Mouse (Mus musculus): Measurements from ENCODE around the gene Prrt1. TPM values are rescaled to one million over a fixed set of nuclear protein-coding genes. Genes with fewer than 3 reads are reported as not detected.

The Prrt1 gene
- polyA plus RNA-seq, 1 experiment from 2014 or later, result not detected

- H3K4me1 ChIP-seq (replicated peaks; ENCODE audit: control insufficient read depth, insufficient read depth, low read length), result no peaks in the 10 kb centered on the region
- no peak for ATAC-seq (replicated peaks; ENCODE audit: low FRiP score)
- peaks cover 38% of the 10 kb centered on the region for H3K27me3 ChIP-seq (replicated peaks; ENCODE audit: control insufficient read depth, insufficient read depth, low read length)
- no peak overlapping the region for H3K4me3 ChIP-seq (ENCODE audit: low read depth, low read length)
- no peaks in the 10 kb centered on the region for H3K9me3 ChIP-seq (ENCODE audit: control insufficient read depth, low read length)
- H3K9ac ChIP-seq (ENCODE audit: low read depth, low read length), result no peak overlapping the region
- no peak for DNase-seq (ENCODE audit: low spot score)
- 60% methylated on average over 11 of the region's 11 CpGs for WGBS
- no peak overlapping the region for H3K4me2 ChIP-seq
- no peaks in the 10 kb centered on the region for H3K36me3 ChIP-seq (ENCODE audit: control insufficient read depth, insufficient read depth, low read length)
- no peak overlapping the region for H3K27ac ChIP-seq (ENCODE audit: low read depth, low read length)
Measured at GRCm38 (mm10) chr17:34681881-34682536, 52.7 kb downstream of the Prrt1 start.

Other genes starting within 250 kb of the Prrt1 start
- gene BC051142, start 230.7 kb upstream of the Prrt1 start, polyA plus RNA-seq (2014; fragmentation: Nextera tagmentation; extraction: Ambion mirVana), result 0.41 TPM in 1 of 2 replicates, not detected in the other
- gene Btnl4, start 152.2 kb upstream of the Prrt1 start, polyA plus RNA-seq (2014; fragmentation: Nextera tagmentation; extraction: Ambion mirVana), result not detected in 2 replicates
- not detected in 2 replicates for gene Btnl6, start 112.2 kb upstream of the Prrt1 start, polyA plus RNA-seq (2014; fragmentation: Nextera tagmentation; extraction: Ambion mirVana)
- 2.2 and 4.1 TPM in 2 replicates for gene Notch4, start 65.3 kb upstream of the Prrt1 start, polyA plus RNA-seq (2014; fragmentation: Nextera tagmentation; extraction: Ambion mirVana)
- 18.5 and 19.8 TPM in 2 replicates for gene Gpsm3, start 39.7 kb upstream of the Prrt1 start, polyA plus RNA-seq (2014; fragmentation: Nextera tagmentation; extraction: Ambion mirVana)
- 10.4 and 11.4 TPM in 2 replicates for gene Pbx2, start 38.3 kb upstream of the Prrt1 start, polyA plus RNA-seq (2014; fragmentation: Nextera tagmentation; extraction: Ambion mirVana)
- 1.3 and 1.7 TPM in 2 replicates for gene Ager, start 31.7 kb upstream of the Prrt1 start, polyA plus RNA-seq (2014; fragmentation: Nextera tagmentation; extraction: Ambion mirVana)
- 109 TPM in 2 replicates for gene Rnf5, start 25.8 kb upstream of the Prrt1 start, polyA plus RNA-seq (2014; fragmentation: Nextera tagmentation; extraction: Ambion mirVana)
- 57.2 and 64.8 TPM in 2 replicates for gene Agpat1, start 25.3 kb upstream of the Prrt1 start, polyA plus RNA-seq (2014; fragmentation: Nextera tagmentation; extraction: Ambion mirVana)
- gene Egfl8, start 13.6 kb upstream of the Prrt1 start, polyA plus RNA-seq (2014; fragmentation: Nextera tagmentation; extraction: Ambion mirVana), result 1.2 and 1.6 TPM in 2 replicates
- gene Ppt2, start 1.0 kb upstream of the Prrt1 start, polyA plus RNA-seq (2014; fragmentation: Nextera tagmentation; extraction: Ambion mirVana), result 23.1 and 25.8 TPM in 2 replicates
- gene Fkbpl, start 15.2 kb downstream of the Prrt1 start, polyA plus RNA-seq (2014; fragmentation: Nextera tagmentation; extraction: Ambion mirVana), result 9.5 and 9.7 TPM in 2 replicates
- 39.9 and 48.5 TPM in 2 replicates for gene Atf6b, start 17.6 kb downstream of the Prrt1 start, polyA plus RNA-seq (2014; fragmentation: Nextera tagmentation; extraction: Ambion mirVana)
- gene Tnxb, start 41.0 kb downstream of the Prrt1 start, polyA plus RNA-seq (2014; fragmentation: Nextera tagmentation; extraction: Ambion mirVana), result 0.10 TPM in 1 of 2 replicates, not detected in the other
- gene C4b, start 114.3 kb downstream of the Prrt1 start, polyA plus RNA-seq (2014; fragmentation: Nextera tagmentation; extraction: Ambion mirVana), result 0.13 and 0.23 TPM in 2 replicates
- gene Cyp21a1, start 175.0 kb downstream of the Prrt1 start, polyA plus RNA-seq (2014; fragmentation: Nextera tagmentation; extraction: Ambion mirVana), result not detected in 2 replicates
- 25.1 and 27.1 TPM in 2 replicates for gene Stk19, start 207.4 kb downstream of the Prrt1 start, polyA plus RNA-seq (2014; fragmentation: Nextera tagmentation; extraction: Ambion mirVana)
- gene Dxo, start 207.5 kb downstream of the Prrt1 start, polyA plus RNA-seq (2014; fragmentation: Nextera tagmentation; extraction: Ambion mirVana), result 55.4 and 56.3 TPM in 2 replicates
- gene Skiv2l, start 220.7 kb downstream of the Prrt1 start, polyA plus RNA-seq (2014; fragmentation: Nextera tagmentation; extraction: Ambion mirVana), result 43.7 and 44.8 TPM in 2 replicates
- 108 and 114 TPM in 2 replicates for gene Nelfe, start 220.9 kb downstream of the Prrt1 start, polyA plus RNA-seq (2014; fragmentation: Nextera tagmentation; extraction: Ambion mirVana)
- 67.6 and 74.9 TPM in 2 replicates for gene Cfb, start 233.0 kb downstream of the Prrt1 start, polyA plus RNA-seq (2014; fragmentation: Nextera tagmentation; extraction: Ambion mirVana)
- gene Zbtb12, start 249.9 kb downstream of the Prrt1 start, polyA plus RNA-seq (2014; fragmentation: Nextera tagmentation; extraction: Ambion mirVana), result 0.45 and 0.86 TPM in 2 replicates

All from liver, embryonic 11.5 days (tissue).